Mouse (Mus musculus) hindbrain, embryonic 13.5 days (tissue): ENCODE measurements around the gene Gm21970. TPM values are rescaled to one million over a fixed set of nuclear protein-coding genes. Genes with fewer than 3 reads are reported as not detected.

ENCODE experiments used
- ATAC-seq: fragments of 200-750 bp; cut with Nextera tagmentation; 2 replicates; pipeline ENCODE4 v1.8.0; 2017; ENCODE audit warnings: moderate TSS enrichment; ENCODE audit not compliant: low FRiP score
- H3K27ac ChIP-seq: fragments of 300-500 bp; sonication (generic); 2 replicates; pipeline ENCODE4 v1.5.1; 2015; ENCODE audit warnings: inconsistent platforms, mild to moderate bottlenecking, moderate library complexity
- H3K27me3 ChIP-seq: fragments of 300-500 bp; sonication (generic); 2 replicates; pipeline ENCODE4 v1.6.1; 2015; ENCODE audit warnings: mild to moderate bottlenecking, inconsistent platforms
- H3K36me3 ChIP-seq: fragments of 300-500 bp; sonication (generic); 2 replicates; pipeline ENCODE4 v1.6.1; 2015; ENCODE audit warnings: mild to moderate bottlenecking, inconsistent platforms
- H3K4me1 ChIP-seq: fragments of 300-500 bp; sonication (generic); replicated peaks from 2 replicates; pipeline ENCODE4 v1.6.1; 2015; ENCODE audit warnings: inconsistent platforms
- H3K4me2 ChIP-seq: fragments of 300-500 bp; sonication (generic); 2 replicates; pipeline ENCODE4 v1.6.1; 2015; ENCODE audit warnings: inconsistent platforms, mild to moderate bottlenecking, moderate library complexity
- H3K4me3 ChIP-seq: fragments of 300-500 bp; sonication (generic); 2 replicates; pipeline ENCODE4 v1.5.1; 2015; ENCODE audit warnings: mild to moderate bottlenecking, inconsistent platforms
- H3K9ac ChIP-seq: fragments of 300-500 bp; sonication (generic); 2 replicates; pipeline ENCODE4 v1.6.1; 2015; ENCODE audit warnings: mild to moderate bottlenecking, inconsistent platforms
- H3K9me3 ChIP-seq: fragments of 300-500 bp; sonication (generic); 2 replicates; pipeline ENCODE4 v1.6.1; 2016; ENCODE audit warnings: inconsistent platforms
- WGBS: fragments of 180-500 bp; shearing (Covaris S2); methylation state at CpG from one replicate; pipeline ENCODE4 v1.1.7; 2015; 5-methylcytosine and 5-hydroxymethylcytosine counted together
- polyA plus RNA-seq: library from polyadenylated mRNA; unstranded; fragments of >200 nt; fragmentation: Nextera tagmentation; extraction: Ambion mirVana; gene quantifications from 2 replicates; pipeline ENCODE4 v1.2.1, GENCODE M21; 2015

Gm21970 gene
- polyA plus RNA-seq, 1 experiment from 2014 or later = not detected

DNA sequence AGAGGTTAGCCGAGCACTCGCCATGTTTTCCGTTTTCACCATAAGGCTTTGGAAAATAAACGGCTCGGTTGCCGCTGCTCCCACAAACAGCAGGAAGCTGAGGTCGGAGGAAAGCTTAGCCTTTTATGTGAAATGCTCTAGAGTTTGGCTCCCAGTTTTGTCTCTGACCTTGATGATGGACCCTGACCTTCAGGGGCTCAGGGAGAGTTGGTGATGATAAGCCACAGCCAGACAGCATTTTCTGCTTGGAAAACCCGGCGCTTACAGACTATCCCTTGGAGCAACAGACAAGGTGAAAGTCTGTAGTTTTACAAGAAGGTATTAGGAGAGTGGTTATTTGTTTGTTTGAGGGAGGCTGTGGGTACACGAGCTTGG is 34.0 kb upstream of the Gm21970 start:
- peaks cover 44% of the 10 kb centered on the region for H3K27me3 ChIP-seq
- H3K9ac ChIP-seq = no peak overlapping the region
- peaks cover 6% of the 10 kb centered on the region; the same call in 1 of the 2 replicates for H3K4me1 ChIP-seq
- H3K4me2 ChIP-seq = no peak overlapping the region
- H3K36me3 ChIP-seq = no peaks in the 10 kb centered on the region
- H3K9me3 ChIP-seq = no peaks in the 10 kb centered on the region
- no peak overlapping the region for H3K27ac ChIP-seq
- WGBS = 66% methylated on average over 10 of the region's 10 CpGs
- no peak overlapping the region for H3K4me3 ChIP-seq
- no peak for ATAC-seq

DNA sequence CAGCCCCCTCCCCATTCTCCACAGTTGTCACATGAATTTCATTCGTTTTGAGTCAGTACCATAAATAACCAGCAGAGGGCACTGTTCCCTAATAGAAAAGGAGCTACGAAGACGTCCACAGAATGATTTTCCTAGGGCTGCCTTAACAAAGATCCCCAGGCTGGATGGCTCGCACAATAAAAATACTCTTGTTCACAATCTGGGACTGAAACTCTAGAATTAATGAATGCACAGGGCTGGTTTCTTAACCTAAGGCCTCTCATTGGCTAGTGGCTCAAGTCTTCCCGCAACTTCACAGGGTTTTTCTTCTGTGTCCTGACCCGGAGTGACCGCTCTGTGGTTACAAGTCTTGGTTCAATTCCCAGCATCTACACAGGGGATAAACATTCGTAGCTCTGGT is 33.0 kb upstream of the Gm21970 start:
- peaks cover 12% of the 10 kb centered on the region for H3K4me1 ChIP-seq
- no peak overlapping the region for H3K9ac ChIP-seq
- no peaks in the 10 kb centered on the region for H3K9me3 ChIP-seq
- no peak for ATAC-seq
- no peaks in the 10 kb centered on the region for H3K36me3 ChIP-seq
- H3K27ac ChIP-seq = peak overlapping the region; percentile 44; the same call in 1 of the 2 replicates
- peaks cover 34% of the 10 kb centered on the region for H3K27me3 ChIP-seq
- WGBS = 37% methylated on average over 8 of the region's 8 CpGs
- no peak overlapping the region for H3K4me2 ChIP-seq
- no peak overlapping the region for H3K4me3 ChIP-seq

DNA sequence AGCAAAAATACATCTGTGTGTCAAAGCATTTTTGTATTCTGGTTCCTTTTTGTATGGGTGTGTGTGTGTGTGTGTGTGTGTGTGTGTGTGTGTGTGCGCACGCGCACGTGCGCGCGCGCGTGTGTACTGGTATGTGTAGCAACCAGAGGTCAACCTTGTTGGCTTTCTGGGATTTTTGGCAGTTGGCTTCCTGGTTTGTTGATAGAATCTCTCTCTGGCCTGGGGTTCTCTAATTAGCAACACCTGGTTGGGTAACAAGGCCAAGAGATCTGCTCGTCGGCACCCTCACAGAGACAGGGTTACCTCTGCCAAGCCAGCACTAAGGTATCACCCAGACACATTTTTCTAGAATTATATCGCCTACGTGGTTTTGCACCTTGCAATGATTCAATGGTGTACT is 32.0 kb upstream of the Gm21970 start:
- peaks cover 25% of the 10 kb centered on the region for H3K27me3 ChIP-seq
- peaks cover 12% of the 10 kb centered on the region for H3K4me1 ChIP-seq
- H3K4me2 ChIP-seq = no peak overlapping the region
- no peak overlapping the region for H3K4me3 ChIP-seq
- H3K9me3 ChIP-seq = no peaks in the 10 kb centered on the region
- whole genome bisulfite sequencing = 93% methylated on average over 13 of the region's 13 CpGs
- H3K9ac ChIP-seq = no peak overlapping the region
- no peak for ATAC-seq
- no peaks in the 10 kb centered on the region for H3K36me3 ChIP-seq
- H3K27ac ChIP-seq = no peak overlapping the region

DNA sequence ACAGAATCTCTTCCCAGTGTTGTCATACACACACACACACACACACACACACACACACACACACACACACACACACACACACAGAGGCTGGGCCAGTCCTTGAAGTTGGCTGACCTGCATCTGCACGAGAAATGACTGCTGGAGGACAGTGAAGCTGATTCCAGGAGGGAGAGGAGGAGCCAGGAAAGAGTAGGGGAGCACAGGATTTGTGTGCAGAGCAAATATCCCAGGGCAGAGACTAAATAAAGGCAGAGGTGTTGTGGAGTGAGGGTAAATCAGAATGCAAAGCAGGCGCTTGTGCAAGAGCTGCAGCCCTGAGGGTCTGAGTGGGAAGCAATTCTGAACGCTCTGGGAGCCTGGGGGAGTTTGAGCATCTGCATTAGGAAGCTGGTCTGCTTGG is 31.4 kb upstream of the Gm21970 start:
- Histone ChIP-seq H3K4me1 (peaks cover 12% of the 10 kb centered on the region), H3K27me3 (peaks cover 18% of the 10 kb centered on the region), H3K27ac (no peak overlapping the region), H3K9me3 (no peaks in the 10 kb centered on the region), H3K36me3 (no peaks in the 10 kb centered on the region), H3K9ac (no peak overlapping the region), H3K4me2 (no peak overlapping the region), H3K4me3 (no peak overlapping the region)
- no peak for ATAC-seq
- 67% methylated on average over 3 of the region's 3 CpGs for WGBS

DNA sequence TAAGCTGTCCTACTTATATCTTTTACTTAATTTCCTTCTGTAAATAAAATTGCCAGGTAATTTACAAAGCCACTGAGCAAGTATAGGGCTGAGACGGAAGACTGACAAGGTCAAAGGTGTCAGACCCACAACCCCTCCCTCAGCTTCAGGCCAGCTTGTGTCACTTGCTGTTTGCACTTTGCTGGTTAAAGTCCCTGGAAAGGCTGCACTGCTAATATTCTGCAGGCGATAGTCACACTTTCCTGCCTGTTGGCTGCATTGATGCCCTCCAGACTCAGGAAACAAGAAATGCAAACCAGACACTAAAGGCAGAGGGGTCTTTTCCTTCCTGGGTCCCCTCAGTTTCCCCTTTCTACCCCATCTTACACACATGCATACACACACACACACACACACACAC is 29.5 kb upstream of the Gm21970 start:
- Histone ChIP-seq H3K9ac (no peak overlapping the region), H3K4me1 (peaks cover 12% of the 10 kb centered on the region), H3K27ac (0 out of 2 replicates have a peak overlapping the region, but pooled peaks have one; percentile 8), H3K9me3 (no peaks in the 10 kb centered on the region), H3K27me3 (peaks cover 7% of the 10 kb centered on the region; the same call in 1 of the 2 replicates), H3K4me3 (no peak overlapping the region), H3K4me2 (no peak overlapping the region), H3K36me3 (no peaks in the 10 kb centered on the region)
- ATAC-seq = no peak
- WGBS = 77% methylated on average over 2 of the region's 2 CpGs

DNA sequence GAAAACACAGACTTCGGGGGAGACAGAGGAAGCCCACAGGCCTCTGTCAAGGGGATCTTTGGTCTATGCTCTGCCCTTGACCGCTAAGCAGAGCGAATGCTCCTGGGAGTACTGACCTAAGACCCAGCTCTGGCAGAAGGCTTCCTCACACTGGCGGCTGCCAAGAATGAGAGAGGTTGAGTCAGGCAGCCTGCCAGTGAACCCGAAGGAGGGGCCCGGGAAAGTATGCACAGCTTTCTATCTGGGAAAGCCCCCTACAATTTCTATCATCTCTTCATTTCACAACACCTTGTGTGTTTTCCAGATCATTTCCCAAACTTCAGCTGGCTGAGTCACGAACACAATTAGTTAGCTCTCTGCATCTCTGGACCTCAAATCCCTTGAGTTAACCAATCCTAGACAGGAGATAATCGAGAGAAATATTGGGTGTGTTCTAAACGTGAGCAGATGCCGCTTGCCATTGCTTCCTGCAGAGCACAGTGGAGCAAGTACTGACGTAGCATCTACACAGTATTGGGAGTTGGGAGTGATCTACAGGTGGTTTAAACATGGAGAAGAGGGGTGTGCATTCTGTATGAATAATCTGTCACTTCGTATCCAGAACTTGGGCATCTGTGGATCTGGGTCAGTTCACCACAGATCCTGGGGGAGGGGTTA is 28.8 kb upstream of the Gm21970 start:
- H3K27me3 ChIP-seq = peaks cover 2% of the 10 kb centered on the region; the same call in 1 of the 2 replicates
- H3K4me3 ChIP-seq = no peak overlapping the region
- WGBS = 71% methylated on average over 12 of the region's 12 CpGs
- H3K4me2 ChIP-seq = no peak overlapping the region
- peak overlapping the region; percentile 23; the same call in 1 of the 2 replicates for H3K27ac ChIP-seq
- H3K4me1 ChIP-seq = peaks cover 12% of the 10 kb centered on the region
- no peaks in the 10 kb centered on the region for H3K9me3 ChIP-seq
- no peaks in the 10 kb centered on the region for H3K36me3 ChIP-seq
- H3K9ac ChIP-seq = peak overlapping the region; percentile 29; the same call in 1 of the 2 replicates
- no peak for ATAC-seq

DNA sequence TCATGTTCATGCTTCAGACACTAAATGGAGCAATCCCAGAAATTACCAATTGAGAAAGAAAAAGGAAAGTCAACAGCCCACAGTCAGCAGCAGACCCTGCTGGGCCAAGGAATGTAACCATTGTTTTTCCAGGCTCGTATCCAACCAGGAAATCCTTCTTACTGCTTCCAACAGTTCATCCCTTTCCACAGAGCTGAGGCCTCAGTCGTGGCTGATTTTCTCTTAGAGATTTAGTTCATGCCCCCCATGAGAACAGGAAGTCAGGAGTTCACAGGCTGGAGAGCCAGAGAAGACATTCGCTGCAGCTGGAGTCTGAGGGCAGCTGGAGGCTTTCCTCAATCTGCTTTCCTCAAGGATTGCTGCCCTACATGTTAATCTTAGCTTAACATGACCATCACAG is 28.0 kb upstream of the Gm21970 start:
- H3K27me3 ChIP-seq = no peaks in the 10 kb centered on the region
- WGBS = 41% methylated on average over 3 of the region's 3 CpGs
- no peak overlapping the region for H3K4me2 ChIP-seq
- H3K4me3 ChIP-seq = no peak overlapping the region
- ATAC-seq = no peak
- H3K9ac ChIP-seq = no peak overlapping the region
- H3K36me3 ChIP-seq = no peaks in the 10 kb centered on the region
- 0 out of 2 replicates have a peak overlapping the region, but pooled peaks have one; percentile 4 for H3K27ac ChIP-seq
- H3K9me3 ChIP-seq = no peaks in the 10 kb centered on the region
- peaks cover 12% of the 10 kb centered on the region for H3K4me1 ChIP-seq

DNA sequence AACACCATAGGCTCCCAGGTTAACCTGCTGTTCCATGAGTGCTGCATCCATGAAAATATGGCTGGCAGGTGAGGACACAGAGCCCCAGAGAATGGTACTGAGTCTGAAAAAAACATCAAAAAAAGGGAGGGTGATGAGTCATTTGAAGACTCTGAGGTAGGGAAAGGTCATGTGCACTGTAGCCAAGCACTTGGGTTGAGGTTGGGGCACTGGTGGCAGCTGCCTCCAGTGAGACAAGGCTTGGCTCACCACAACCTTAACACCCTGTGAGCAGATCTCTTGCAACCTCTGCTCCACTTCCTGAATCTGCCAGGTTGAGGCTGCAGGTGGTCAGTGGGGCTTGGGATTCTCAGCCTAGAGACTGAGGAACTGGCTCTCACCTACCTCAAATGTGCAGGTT is 25.0 kb upstream of the Gm21970 start:
- peaks cover 9% of the 10 kb centered on the region for H3K4me1 ChIP-seq
- H3K9me3 ChIP-seq = no peaks in the 10 kb centered on the region
- no peaks in the 10 kb centered on the region for H3K27me3 ChIP-seq
- H3K27ac ChIP-seq = no peak overlapping the region
- H3K9ac ChIP-seq = no peak overlapping the region
- ATAC-seq = no peak
- H3K4me2 ChIP-seq = no peak overlapping the region
- H3K4me3 ChIP-seq = no peak overlapping the region
- H3K36me3 ChIP-seq = no peaks in the 10 kb centered on the region

DNA sequence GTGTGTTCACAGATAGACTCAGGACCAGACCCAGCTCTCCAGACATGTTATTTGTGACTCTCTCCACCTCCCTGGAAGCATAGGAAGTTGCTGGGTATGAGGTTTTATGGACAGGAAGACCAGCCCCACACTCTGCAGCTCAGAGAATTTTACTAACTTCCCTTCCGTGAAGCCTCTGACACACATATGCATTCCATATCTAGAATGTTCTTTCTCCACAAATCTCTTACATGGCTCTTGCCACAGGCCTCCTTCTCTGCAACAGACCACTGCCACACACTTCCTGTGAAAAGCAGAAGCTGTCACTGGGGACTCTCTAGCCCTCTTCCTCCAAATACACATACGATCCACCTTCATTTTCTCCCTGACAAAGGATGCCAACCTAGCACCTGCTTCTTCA is 24.5 kb upstream of the Gm21970 start:
- Histone ChIP-seq H3K36me3 (no peaks in the 10 kb centered on the region), H3K27ac (no peak overlapping the region), H3K4me2 (no peak overlapping the region), H3K9me3 (no peaks in the 10 kb centered on the region), H3K27me3 (no peaks in the 10 kb centered on the region), H3K9ac (no peak overlapping the region), H3K4me3 (no peak overlapping the region), H3K4me1 (peaks cover 9% of the 10 kb centered on the region)
- WGBS = 82% methylated on average over 2 of the region's 2 CpGs
- no peak for ATAC-seq

DNA sequence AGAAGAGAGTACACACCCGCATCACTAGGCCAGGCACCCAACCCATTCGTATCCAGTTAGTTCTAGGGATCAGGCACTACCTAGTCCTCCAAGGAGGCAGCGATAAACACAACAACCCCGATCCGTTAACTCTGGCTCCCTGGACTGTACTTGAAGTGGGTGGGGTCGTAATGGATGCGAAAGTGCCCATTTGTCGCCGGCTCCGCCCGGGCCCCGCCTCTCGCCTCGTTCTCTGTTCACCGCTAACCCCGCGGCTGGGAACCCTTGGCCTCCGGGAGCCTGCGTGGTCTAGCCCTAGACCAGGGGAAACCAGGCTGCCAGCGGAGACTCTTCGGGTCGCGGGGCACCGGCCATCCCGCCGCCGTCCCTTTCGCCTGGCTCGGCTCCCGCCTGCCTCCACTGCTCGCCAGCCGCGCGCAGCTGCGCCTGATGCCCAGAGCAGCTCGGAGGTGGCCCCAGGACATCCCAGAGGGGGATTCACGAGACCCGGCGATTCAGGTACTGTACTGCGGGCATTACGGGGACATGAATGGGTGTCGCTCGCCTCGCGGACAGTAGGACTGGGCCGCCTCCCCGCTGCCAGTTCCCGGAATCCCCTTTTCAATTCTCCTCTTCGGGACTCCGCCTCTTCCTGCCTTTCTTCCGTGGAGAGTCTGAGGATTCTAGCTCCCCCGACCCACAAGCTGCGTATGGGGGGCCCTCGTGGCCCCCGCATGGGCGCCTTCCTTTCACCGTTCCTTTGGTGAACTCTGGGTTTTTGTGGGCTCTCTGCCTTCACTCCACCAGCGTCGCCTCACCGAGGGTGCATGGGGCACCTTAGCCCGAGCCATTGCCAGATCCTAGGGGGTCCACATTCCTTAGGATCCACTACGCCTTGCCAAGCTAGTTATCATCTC is 18.7 kb upstream of the Gm21970 start, which contains the start of gene Ifnar2:
TSS of gene Ifnar2 (plus strand) at position 207 of the 896 bp plus-strand sequence.
- Histone ChIP-seq H3K9ac (peak within 1 kb of the TSS; percentile 97), H3K36me3 (no peaks in the 10 kb centered on the region; the same call in 1 of the 2 replicates), H3K9me3 (no peaks in the 10 kb centered on the region), H3K27me3 (no peaks in the 10 kb centered on the region), H3K27ac (peak within 1 kb of the TSS; percentile 96), H3K4me1 (peaks cover 21% of the 10 kb centered on the region), H3K4me2 (peak within 1 kb of the TSS; percentile 70), H3K4me3 (peak within 1 kb of the TSS; percentile 83)
- peak; percentile 95 for ATAC-seq
- WGBS = under 1% methylated on average over 62 of the region's 62 CpGs

DNA sequence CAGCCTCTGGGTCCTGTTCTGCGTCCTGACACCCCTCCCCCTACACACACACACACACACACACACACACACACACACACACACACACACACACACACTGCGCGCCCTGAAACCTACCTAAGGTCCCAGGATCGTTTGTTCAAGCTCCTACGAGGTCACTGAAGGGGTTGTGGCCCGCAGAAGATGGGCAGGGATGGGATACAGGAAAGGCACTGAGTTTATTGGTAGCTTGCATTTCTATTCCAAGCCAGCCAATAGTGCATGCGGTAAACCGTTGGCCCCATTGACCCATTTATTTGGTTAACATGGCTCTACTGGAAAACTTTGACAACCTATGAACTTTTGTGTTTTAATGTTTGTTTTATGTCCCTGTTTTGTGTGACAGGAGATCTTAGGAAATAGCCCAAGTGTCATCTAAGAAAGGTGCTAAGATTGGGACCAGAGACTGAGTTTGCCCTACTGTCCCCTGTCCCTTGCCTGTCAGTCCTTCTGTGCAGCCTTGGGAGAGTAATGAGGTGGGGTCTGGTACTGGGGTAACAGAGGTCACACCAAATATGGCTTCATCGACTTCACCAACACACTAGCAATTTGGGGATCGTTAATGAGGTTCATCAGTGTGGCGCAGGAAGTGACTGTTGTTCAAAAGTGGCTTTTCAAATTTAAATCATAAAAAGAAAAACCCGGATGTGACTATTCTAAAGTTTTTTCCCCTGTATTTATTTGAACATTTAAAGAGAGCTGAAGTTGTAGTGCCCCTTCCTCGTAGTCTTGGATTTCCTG is 17.9 kb upstream of the Gm21970 start:
- Histone ChIP-seq H3K27ac (peak overlapping the region; percentile 96), H3K9me3 (no peaks in the 10 kb centered on the region), H3K4me3 (peak overlapping the region; percentile 83), H3K4me2 (peak overlapping the region; percentile 70), H3K4me1 (peaks cover 23% of the 10 kb centered on the region), H3K9ac (peak overlapping the region; percentile 97), H3K27me3 (no peaks in the 10 kb centered on the region), H3K36me3 (no peaks in the 10 kb centered on the region; the same call in 1 of the 2 replicates)
- ATAC-seq = no peak
- WGBS = 48% methylated on average over 13 of the region's 13 CpGs

DNA sequence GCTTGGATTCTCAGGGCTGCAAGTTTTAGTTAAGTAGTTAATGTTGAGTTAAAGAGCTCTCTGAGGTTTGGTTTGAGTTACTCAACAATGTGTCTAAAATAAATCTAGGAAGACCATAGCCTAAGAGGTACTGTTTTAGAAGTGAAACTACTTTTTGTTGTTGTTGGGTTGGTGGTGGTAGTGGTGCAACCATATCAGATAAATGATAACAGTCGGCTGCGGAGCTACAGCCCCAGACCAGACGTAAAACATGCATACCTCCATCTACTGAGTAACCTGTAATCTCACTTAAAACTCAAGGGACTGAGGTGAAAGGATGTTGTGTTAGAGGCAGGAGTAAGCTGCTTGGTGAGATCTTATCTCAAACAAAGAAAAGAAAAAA is 17.3 kb upstream of the Gm21970 start:
- Histone ChIP-seq H3K9me3 (no peaks in the 10 kb centered on the region), H3K4me3 (no peak overlapping the region), H3K36me3 (no peaks in the 10 kb centered on the region; the same call in 1 of the 2 replicates), H3K4me1 (peaks cover 29% of the 10 kb centered on the region), H3K27me3 (no peaks in the 10 kb centered on the region), H3K4me2 (peak overlapping the region; percentile 70), H3K9ac (no peak overlapping the region), H3K27ac (no peak overlapping the region)
- WGBS = 92% methylated on average over 3 of the region's 3 CpGs
- ATAC-seq = no peak
